Mouse (Mus musculus): Measurements from ENCODE around the gene Iqcj.

Gene Iqcj

DNA sequence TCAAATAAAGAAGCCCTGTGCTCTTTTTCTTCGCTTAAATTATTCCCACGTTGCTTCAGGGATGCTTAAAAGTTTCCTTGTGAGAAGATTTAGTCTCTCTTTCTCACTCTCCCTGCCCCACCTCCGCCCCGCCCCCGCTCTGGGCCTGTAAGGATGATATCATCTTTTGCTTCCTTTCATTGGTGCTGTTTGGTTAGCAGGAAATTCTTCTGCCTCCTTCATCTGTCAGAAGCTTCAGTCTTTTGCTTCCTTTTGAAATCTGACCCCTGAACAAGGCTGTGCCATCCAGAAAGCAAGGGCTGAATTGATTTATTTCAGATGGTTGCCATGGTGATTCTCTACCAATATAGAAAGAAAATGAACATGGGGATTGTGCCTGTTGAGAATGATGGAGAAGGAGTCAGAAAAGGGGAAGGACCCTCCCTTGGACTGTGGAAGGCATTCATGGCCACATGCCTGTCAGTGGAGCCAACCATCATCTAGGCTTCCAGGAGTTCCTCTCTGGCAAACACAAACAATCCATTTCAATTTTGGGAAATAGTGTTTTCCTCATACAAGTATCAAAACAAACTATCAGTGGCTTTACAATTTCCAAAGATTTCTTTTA is 62.5 kb downstream of the Iqcj start:
- no peak for DNase-seq (ENCODE audit: low spot score in 2 of 2)

DNA sequence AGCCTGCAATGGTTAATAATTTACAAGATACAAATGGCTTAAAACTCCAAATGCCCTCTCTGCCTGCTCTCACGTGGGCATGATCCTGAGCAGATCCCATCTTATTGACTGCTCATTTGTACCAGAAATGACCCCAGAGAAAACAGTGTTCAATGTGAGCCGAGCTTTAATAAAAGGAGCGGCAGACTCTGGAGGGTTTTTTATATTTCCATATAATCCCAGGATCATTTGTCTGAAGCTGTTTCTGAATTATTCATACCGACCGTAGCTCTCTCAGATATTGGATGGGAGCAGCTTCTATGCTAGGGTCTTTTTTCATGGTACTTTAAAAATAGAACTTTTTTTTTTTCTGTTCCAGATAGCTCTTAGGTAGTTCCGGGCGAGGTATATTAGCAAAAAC is 67.7 kb downstream of the Iqcj start:
- no peak for DNase-seq (ENCODE audit: low spot score in 2 of 2)

DNA sequence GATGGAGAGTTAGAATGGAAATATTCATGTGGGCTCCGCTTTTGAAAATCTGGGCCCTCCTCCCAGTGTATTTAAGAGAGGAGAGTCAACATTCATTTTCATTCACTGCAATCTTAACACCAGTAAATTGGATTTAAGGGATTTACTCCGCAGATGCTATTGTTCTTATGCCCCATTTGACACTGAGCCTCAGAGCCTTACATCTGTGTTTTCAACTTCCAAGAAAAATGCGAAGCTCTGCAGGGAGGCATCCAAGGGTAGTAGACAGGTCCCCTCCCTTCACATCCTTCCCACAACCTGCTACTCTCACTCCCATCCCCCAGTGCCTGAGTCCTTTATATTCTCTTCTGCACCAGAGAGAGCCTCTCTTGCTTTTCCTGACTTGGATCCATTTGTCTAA is 68.1 kb downstream of the Iqcj start:
- no peak for DNase-seq (ENCODE audit: low spot score in 2 of 2)

DNA sequence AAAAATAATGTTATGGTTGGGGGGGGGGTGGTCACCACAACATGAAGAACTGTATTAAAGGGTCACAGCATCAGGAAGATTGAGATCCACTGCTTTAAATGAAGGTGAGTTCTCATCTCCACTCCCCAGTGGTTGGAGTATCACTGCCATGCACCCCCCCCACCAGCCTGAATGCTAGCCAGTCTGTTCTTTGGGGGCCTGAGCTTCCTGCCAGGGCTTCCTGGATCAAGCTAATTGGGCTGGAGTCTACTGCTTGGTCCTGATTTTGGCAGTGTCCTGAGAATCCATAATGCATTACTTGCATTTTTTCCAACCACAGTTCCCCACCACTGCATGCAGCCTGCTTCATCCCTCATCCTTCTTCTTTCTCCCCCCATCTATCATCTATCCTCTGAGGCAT is 68.7 kb downstream of the Iqcj start:
- DNase-seq (ENCODE audit: low spot score in 2 of 2) = no peak

DNA sequence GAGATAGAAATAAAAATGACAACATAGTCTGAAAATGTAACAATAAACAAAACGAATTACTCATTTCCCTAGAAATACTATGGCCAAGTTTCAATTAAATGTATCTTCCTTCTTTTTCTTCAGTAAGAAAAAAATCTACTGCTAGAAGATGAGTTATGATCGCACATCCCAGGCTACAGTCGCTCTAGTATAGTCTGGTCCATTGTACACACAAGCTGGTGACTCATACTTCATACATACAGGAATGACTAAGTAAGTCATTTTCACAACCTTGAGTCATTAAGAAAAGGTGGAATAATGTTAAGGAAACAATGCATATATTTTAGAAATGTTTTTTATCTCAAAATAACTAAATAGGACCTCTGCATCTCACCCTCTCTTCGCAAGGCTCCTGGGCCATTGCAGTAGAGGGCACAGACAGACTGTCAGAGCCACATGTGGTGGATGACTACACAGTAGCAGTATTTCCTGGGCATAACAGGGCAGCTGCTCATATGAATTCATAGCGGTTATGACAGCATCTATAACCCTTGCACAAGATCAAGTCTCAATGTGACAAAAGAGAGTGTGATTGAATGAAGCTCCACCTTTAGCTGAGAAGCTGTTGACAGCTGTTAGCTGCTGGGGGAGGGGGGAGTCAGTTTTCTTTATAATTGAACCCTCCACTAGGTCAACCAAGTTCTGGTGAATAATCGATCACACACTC is 70.1 kb downstream of the Iqcj start:
- no peak for DNase-seq (ENCODE audit: low spot score in 2 of 2)

DNA sequence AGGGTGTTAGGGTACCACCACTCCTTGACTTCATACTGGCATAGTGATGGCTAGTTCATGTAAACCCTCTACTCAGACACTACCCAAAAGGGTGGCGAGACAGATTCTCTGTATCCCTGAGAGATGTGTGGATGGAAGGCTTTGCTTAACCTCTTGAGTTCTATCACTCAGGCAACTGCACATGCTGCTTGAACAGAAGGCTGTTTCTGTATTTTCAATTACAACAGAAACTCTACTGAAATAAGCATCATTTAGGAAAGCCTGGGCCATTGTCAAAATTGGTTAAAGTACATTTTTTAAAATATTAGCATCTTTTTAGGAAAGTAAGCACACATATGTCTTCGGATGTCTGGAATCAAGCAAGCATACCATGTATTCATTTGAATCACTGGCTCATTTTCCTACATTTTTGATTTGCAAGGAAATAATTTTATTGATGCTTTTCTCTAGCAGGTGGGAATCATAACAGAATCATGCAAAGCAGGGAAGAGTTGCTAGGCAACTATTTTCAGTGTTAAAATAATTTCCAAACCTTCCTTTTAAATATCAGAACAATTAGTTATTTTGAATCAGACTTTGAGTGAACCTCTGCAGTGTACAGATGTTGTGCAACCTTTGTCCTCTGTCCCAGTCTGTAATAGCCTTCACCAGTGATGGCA is 82.4 kb downstream of the Iqcj start:
- no peak for DNase-seq (ENCODE audit: low spot score in 2 of 2)

DNA sequence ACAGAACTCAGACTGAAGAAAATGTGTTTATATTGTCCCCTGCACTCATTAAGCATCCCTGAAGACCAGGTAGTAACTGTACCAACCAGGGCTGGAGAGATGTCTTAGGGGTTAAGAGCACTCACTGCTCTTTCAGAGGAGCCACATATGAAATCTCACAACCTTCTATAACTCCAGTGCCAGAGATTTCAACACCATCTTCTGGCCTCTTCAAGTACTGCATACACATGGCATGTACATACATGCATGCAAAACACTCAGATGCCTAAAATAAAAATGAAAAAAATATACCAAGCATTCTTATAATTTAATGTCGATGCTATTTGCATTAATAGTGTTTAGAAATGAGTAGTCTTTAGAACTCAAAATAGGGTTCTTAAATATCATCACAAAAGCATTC is 88.0 kb downstream of the Iqcj start:
- no peak for DNase-seq (ENCODE audit: low spot score in 2 of 2)

DNA sequence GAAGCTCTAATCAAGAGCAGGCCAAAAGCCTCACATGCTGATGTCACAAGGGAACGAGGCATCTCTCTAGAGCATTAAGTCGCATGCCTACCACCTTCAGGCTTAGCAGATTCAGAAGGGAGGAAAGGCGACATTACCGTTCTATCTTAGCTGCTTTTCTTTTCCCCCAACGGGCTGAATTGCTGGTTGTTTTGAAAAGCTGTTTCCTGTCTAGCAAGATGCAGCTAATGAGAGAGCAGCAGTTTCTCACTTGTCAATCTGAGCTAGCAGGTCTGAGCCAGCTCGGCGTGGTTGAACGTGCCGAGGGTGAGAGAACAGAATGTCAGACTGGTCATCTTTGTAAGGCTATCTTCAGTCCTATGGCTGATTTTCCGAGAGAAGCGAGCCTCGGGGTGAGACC is 91.3 kb downstream of the Iqcj start:
- no peak for DNase-seq (ENCODE audit: low spot score in 2 of 2)

DNA sequence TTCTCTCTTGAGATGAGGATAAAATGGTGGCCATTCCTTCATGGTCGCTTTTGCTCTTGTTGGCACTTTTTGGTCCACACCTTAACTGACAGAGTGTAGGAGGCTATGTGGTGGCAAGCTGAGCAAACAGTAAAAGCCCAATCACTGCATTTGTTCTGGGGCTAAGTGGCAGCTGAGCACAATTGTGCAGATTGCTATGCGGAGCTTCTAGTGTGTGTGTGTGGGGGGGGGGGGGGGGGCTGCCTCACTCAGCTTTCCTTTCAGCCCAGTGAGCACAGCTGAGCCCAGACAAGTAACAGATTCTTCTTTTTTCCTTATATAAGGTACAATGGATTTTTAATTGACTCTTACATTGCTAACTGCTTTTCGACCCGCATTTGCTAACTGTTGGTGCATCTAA is 110.4 kb downstream of the Iqcj start:
- DNase-seq (ENCODE audit: low spot score in 2 of 2) = no peak

DNA sequence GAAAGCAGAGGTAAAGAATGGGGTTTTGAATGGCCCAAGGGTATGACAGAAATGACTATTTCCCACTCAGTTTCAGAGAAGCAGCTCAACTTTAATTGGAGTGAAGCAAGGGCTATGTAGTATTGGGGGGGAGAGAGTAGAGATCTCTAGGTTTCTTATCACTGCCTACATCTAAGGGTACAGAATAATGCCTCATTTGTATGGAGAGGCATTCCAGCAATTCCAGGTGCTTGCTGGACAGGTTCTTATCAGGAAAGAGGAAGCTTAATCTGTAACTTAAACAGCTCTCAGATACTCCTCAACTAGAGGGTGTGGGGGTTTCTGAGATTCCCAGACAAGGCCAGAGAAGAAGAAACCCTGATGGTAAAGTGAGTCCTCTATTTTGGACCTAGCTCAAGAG is 120.3 kb downstream of the Iqcj start:
- DNase-seq (ENCODE audit: low spot score in 2 of 2) = no peak

DNA sequence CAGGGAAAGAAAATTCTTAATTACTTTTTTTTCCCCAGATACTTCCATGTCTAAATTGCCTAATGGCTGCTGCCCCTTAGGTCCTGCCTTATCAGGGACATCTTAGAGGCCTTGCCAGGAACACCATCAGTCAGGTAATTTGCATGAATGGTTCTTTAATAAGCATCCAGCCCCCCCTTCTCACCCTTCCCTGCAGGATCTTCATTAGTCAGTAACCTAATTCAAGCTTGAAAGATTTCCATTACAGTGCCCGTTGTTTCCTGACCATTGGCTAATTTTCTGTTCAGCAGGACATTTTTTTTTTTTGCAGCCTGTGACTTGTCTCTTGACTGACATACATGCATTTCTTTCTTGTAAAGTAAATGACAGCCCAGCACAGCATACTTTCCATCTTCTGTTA is 123.8 kb downstream of the Iqcj start:
- no peak for DNase-seq (ENCODE audit: low spot score in 2 of 2)

DNA sequence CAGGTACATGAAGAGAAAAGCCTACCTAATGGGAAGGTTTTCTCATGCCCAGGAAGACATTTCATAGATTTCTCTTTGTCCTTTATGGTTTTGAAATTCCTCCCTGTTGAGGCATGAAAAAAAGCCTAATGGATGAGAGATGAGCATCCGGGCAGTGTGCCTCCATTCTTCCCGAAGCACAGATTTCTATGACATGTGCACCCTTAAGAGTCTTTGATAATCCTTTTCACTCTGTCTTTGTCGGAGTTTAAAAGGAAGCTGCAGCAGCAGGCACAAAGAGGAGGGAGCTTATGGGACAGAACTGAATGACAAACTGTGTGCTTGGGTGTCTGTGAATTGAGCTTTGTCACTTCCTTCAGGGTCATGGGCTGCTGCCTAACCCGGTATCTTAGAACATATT is 127.4 kb downstream of the Iqcj start:
- DNase-seq (ENCODE audit: low spot score in 2 of 2) = no peak

DNA sequence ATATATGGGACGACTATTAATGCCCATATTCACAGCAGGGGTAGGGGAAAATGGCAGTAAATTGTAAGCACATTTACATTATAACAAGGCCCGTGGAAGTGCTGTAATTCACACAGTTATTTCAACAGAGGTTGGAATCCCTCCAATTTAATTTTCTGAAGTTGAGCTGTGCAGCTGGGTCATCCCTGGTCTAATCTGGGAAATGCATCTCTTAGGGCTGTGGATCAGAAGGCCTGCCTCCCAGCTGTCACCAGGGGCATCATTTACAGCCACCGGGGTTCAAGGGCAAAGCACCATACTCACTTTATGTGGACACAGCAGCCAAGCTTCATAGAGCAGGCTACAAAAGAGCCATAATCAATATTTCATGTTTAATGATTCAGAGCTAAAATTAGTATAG is 144.1 kb downstream of the Iqcj start:
- DNase-seq (ENCODE audit: low spot score in 2 of 2) = no peak

DNA sequence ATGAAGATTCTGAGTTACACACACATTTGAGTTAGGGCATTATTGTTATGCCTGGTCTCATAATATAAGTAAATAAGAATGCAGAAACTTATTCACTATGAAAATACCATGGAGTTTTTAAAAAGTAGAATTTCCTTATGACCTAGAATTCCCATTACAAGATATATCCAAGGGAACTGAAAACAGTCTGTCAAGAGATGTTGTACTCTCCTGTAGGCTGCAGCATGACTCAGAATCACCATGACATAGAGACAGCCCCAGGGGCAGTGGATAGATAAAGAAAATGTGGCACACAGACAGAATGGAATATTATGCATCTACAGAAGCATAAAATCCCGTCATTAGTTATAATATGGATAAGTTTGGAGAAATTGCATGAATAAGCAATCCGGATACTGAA is 150.9 kb downstream of the Iqcj start:
- no peak for DNase-seq (ENCODE audit: low spot score in 2 of 2)

DNA sequence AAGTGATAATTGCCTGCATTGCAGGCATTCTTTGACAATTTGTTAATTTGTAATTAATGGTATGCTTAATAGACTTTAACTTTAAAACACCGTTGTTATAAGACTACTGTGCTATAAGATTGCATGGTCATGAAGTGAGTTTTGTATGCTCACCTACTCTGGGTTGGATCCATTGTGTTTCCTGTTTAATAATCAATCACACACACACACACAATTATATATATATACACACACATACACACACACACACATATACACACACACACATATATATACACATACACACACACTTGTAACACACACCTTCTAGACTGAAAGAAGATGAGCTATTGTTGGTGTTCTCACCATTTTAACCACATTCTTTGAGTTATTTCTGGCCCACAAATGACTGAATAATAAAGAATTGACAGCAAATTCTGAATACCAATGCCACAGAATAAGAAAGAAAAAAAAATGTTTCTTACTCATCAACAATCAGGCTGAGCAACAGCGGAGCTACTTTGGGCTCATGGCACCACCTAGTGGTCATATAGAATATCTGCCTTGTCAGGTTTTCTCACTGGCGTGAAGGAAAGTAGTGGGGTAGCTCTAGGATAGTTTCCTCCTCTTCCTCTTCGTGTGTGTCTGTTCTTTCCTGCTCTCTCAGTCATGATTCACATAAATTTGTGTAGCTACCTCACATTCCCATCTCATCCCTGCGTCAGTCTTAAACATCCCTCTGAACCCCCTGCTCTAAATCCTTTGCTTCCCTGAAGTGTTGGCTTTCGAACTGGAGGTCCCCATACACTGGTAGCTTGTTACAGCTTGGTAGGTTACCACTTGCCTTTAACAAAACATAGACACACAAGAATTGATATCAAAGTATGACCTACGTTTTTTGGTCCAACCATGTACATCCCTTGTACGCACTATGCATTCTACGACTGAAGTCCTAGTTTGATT is 153.7 kb downstream of the Iqcj start:
- no peak for DNase-seq (ENCODE audit: low spot score in 2 of 2)

DNA sequence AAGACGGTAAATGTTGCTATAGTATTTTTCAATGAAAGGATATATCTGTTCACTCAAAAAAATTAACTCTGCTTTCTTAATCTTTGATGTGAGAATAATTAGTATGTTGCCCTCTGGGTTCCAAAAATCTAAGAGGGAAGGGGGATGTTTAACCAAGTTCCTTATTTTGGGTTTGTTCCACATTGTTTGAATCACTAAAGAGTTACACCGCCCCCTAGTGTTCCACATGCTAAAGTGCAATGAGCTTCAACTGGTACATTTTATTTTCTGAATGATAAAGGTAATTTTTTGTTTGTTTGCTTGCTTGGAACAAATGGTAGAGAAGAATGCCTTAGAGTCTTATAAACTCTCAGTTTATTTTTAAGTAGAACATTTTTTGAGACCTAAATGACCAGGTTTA is 161.5 kb downstream of the Iqcj start:
- DNase-seq (ENCODE audit: low spot score in 2 of 2) = no peak

DNA sequence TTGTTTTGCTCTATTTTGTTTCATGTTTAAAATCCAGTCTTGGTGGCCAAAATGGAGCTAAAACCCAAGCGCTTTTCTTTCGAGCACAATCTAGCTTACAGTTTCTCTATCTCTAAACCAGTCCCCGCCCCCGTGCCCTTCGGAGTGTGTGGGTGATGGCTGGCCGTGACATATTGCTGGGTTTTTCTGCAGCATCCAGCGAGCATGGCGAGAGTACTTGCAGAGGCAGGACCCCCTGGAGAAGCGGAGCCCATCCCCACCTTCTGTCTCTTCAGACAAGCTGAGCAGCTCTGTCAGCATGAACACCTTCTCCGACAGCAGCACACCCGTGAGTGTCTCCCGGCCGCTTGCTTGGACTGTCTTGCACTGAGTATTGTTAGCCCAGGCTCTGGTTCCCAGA is 163.1 kb downstream of the Iqcj start:
- no peak for DNase-seq (ENCODE audit: low spot score in 2 of 2)

DNA sequence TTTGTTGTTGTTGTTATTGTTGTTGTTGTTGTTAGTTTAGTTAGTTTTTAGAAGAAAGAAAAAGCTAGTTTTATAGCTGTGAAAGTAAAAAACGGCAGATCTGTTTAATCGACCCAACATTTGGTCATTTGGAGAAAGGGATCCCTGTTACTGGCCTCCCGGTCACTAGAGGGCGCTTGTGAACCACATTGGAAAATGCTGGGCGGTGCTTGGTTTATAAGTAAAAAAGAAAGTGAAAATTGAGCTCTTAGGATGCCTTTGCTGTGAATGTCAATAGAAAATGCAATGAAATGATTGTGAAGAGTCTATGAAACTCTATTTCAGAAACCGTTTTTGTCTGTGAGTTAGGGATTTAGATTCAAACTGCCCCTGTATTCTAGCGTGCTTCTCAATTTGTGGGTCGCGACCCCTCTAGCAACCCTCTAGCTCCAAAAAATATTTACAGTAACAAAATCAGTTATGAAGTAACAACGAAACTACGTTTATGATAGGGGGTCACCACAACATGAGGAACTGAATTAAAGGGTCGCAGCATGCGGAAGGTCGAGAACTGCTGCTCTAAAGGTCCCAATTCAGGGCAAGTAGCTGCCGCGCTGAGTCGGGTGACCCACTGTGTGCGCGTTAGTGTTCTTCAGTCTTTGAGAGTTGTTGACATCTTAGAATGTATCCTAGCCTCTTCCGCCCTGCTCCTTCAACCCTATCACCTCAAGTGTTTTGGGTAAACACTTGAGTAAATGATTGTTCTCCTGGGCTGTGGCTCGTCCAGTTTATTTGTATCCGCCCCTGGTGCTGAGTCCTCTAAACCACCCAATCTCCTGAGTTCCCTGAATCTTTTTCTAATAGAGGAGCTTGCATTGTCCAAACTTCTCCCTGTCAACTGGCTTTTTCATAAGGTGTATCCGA is 164.6 kb downstream of the Iqcj start:
- DNase-seq (ENCODE audit: low spot score in 2 of 2) = peak; percentile 30 to 76

DNA sequence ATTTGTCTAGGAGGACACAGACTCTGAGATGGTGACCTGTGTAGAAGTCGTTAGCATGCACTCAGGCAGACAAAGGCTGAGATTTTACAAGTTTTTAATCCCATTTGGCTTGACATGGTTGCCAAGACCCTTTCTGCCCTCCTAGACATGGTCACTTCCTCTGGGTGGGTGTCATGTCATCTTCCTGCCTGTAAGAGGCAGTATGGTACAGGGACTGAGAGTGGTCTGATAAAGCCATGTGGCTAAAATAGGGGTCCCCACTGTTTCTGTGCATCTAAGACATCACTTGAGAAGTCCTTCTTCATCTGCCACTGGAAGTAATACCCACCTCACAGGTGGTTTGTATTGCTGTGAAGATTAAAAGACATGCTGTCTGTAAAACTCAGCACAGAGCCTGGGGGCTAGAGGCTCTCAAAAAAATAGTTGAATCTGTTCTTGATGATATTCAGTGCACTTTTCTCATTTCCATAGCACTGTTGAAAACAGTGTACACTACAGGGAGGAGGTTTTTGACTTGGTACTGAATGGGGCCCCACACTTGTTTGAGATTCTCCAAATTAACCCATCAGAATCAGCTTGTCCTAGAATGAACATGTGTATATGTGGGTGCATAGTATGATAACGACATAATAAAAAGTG is 167.3 kb downstream of the Iqcj start:
- no peak for DNase-seq (ENCODE audit: low spot score in 2 of 2)

DNA sequence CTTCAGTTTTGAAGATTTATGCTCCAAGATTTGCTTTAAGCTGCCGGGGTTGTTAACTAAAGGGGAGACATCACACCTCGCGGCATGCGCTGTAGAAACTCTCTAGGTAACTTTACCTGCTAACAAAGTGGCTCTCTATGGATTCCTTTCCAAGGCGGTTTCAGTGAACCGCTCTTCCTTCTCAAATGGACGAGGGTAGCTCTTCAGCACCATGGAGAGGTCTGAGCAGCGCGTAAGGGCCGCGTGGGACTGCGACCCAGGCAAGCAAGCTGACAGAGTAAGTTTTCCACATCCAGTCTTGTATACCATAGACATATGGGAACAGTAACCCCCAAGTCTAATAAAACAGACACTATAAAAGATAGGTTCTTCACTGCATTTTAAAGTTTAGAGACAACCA is 172.7 kb downstream of the Iqcj start, which contains the start of gene Schip1:
TSS of gene Schip1 (plus strand) at position 72 of the 400 bp plus-strand sequence.
- DNase-seq (ENCODE audit: low spot score in 2 of 2) = no peak
